Mouse (Mus musculus) gastrocnemius, adult 8-10 months (tissue): ENCODE results near the gene Hoxb6. TPM values are rescaled to one million over a fixed set of nuclear protein-coding genes. Genes with fewer than 3 reads are reported as not detected.

ENCODE experiments used
- DNase-seq, 2 experiments: peaks; one replicate each; pipeline ENCODE4 v3.0.0; 2022; ENCODE audit warnings: low spot score in 2 of 2
- total RNA-seq, 4 experiments: library from RNA; stranded (reverse); gene quantifications; 2 replicates each; pipeline ENCODE4 v1.2.4; 2022

Hoxb6 gene
- total RNA-seq, 4 experiments from 2014 or later: 0.29 to 0.77 (median 0.31) TPM; not detected in 1

DNA sequence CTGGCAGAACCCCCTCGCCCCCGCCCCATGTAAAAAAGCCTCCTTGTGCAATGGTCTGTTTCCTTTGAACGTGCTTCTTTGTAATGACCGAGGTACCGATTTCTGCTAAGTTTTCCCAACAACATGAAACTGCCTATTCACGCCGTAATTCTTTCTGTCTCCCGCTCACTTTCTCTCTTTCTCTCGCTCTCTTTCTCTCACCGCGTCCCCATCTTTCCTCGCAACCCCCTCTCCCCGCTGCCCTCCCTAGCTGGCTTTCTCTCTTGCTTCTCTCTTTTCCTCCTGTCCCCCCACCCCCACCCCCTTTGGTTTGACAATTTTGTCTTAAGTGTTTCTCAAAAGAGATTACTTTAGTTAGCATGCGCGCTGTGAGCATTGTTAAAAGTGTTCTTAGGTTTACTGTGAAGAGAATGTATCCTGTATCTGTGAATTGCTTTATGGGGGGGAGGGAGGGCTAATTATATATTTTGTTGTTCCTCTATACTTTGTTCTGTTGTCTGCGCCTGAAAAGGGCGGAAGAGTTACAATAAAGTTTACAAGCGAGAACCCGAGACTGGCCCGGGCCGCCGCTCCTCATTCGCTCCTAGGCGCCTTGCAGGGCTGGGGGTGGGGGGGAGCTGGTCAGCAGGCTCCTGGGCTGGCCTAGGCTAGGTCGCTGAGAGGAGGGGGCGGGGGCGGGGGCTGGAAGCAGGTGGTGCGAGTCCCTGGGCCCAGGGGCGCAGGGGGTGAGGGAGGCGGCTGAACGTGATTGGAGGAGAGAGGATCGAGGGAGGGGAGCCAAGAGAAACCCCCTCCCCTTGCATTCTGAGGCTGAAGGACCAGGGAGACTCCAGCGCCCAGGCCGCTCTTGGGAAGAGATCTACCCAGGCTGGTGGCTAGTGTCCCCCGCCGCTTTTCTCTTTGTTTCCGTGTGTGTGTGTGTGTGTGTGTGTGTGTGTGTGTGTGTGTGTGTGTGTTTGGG, 7.2 kb upstream of the Hoxb6 start:
- no peak for DNase-seq

- no peak for DNase-seq
These were observed 6.2 kb upstream of the Hoxb6 start, which contains the start of gene Hoxb7 for GRCm38 (mm10) chr11:96285771-96286738. Gene Hoxb7 (plus strand): TSS chr11:96286623.

DNA sequence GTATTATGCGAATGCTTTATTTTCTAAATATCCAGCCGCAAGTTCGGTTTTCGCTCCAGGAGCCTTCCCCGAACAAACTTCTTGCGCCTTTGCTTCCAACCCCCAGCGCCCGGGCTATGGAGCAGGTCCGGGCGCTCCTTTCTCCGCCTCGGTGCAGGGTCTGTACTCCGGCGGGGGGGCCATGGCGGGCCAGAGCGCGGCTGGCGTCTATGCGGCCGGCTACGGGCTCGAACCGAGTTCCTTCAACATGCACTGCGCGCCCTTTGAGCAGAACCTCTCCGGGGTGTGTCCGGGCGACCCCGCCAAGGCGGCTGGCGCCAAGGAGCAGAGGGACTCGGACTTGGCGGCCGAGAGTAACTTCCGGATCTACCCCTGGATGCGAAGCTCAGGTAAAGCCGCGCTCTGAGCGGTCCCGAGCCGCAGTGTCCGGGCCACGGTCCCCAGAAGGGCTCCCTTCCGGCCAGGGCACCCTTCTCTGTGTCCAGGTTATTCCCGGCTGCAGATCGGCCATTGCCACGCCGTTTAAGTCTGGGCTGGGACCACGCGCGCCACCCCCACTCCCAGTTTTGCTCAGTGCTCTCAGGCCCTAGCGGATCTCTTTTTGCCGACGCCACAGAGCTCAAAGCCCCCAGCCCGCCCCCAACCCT, 5.4 kb upstream of the Hoxb6 start:
- no peak for DNase-seq

- no peak for DNase-seq
These were observed 4.9 kb upstream of the Hoxb6 start for GRCm38 (mm10) chr11:96287411-96287810.

DNA sequence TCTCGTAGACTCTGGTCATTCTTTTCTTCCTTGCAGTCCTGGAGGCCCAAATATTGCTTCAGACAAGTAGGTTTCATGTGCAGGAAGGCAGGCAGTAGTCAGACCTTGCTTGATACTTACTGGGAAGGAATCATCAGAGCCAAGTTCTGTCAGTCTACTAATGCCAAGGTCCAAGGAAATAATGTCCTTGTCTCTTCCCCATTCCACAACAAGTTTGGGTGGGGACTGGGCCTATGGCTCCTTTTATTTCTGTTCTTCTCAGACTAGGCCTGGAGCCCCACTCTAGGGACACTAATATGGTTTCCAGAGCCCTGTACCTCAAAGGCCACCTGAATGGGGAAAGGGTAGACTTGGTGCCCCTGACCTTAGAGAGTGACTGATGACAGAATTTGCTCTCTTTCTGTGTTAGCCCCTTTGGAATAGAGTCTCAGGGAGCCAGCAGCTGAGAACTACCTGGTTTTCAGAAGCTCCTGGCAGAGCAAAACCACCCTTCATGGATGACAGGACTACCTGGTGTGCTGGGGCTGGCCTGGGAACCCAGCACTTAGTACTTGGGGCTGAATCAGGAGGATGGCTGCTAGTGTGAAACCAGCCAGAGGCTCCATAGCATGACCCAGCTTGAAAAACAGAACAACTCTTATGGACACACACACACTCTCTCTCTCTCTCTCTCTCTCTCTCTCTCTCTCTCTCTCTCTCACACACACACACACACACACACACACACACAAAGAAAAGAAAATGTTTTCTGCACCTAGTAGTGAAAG, 3.6 kb upstream of the Hoxb6 start:
- no peak for DNase-seq

DNA sequence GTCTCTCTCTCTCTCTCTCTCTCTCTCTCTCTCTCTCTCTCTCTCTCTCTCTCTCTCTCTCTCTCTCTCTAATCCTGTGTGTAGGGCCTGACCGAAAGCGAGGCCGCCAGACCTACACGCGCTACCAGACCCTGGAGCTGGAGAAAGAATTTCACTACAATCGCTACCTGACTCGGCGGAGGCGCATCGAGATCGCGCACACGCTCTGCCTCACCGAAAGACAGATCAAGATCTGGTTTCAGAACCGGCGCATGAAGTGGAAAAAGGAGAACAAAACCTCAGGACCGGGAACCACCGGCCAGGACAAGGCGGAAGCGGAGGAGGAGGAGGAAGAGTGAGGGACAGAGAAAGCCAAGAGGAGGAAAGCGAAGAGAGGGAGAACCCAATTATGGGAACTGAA, 3.0 kb upstream of the Hoxb6 start:
- no peak for DNase-seq

GRCm38 (mm10) chr11:96289837-96290236, 2.4 kb upstream of the Hoxb6 start:
- no peak for DNase-seq

DNA sequence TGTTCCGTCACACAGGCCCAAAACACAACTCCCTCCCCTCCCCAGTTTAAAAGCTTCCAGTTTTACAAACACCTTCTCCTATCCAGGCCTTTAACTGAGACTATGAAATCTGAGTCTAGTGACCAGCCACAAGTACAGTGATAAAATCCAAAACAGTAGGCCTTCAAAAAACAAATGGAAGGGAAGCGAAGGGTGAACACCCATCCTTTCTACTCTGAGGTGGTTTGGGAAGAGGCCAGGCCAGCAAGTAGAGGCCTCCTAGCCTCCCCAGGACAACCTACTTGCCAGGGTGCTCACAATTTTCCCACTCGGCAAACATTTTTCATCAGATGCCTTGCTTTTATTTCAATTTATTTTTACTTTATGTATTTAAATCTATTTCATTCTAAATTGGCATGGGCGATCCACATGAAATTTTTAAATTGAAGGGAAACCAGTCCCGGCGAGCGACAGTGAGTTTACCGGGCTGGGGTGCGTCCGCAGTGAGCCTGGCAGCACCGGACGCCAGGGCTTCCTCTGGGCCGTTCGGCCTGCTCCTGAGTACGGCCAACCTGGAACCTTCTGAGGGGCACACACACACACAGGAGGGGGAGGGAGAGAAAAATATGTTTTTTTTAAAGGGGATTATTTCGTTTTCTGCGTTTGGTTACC, 1.4 kb upstream of the Hoxb6 start:
- no peak for DNase-seq

DNA sequence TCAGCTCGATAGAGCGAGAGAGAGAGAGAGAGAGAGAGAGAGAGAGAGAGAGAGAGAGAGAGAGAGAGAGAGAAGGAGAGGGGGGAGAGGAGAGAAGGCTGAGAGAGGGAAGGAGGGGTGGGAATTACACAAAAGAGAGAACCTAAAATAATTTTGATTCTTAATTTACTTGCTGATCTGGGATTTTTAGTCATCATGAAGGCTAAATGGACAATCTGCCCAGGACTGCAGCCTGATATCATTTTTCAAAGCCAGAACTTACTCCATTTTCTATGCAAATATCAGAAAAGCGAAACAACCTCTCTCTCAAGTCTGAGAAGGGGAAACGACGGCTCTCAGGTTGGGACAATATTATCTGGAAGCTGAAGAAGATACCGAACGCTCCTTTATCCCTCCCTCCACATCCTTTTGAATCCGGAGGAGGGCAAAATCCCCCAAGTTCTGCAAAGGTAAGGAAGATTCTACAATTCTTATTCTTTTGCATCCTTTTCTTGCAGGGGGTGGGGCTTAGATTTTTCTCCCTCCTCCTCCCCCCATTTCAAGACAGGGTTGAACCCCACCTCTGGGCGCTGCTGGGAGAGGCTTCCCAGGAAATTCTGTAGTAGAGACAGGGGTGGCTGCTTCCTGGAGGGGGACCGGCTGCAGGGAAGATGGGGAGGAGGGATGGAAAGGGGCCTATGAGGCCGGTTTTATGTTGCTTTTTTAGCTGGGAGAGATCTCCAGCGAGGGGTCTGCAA, 457 bp downstream of the Hoxb6 start:
- DNase-seq: no peak

- DNase-seq: no peak
These were observed 1.1 kb downstream of the Hoxb6 start for GRCm38 (mm10) chr11:96293302-96293921.

- peak in 1 of 2 experiments; percentile 35 for DNase-seq
These were observed 2.2 kb downstream of the Hoxb6 start for GRCm38 (mm10) chr11:96294245-96295091.

GRCm38 (mm10) chr11:96295092-96295835, 3.0 kb downstream of the Hoxb6 start:
- no peak for DNase-seq

DNA sequence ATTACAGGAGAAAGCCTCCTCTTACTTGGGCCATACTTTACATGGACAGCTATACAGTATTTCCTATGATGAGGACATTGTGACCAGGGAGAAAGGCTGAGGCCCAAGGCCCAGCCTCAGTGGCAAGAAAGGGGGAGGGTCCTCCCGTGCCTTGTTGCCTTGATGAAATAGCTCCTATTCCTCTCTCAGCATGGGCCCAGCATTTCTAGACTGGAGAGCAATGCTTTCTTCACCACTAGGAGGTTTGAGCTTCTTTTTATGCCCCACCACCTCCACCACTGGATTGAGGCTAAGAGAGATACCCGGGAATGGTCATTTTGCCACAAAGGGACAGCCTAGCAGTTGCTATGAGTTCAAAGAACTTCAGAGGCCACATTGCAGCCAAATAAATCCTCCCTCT, 4.7 kb downstream of the Hoxb6 start:
- no peak for DNase-seq

- DNase-seq: no peak
These were observed 5.2 kb downstream of the Hoxb6 start for GRCm38 (mm10) chr11:96297428-96297827.

GRCm38 (mm10) chr11:96297968-96298635, 5.8 kb downstream of the Hoxb6 start:
- no peak for DNase-seq

DNA sequence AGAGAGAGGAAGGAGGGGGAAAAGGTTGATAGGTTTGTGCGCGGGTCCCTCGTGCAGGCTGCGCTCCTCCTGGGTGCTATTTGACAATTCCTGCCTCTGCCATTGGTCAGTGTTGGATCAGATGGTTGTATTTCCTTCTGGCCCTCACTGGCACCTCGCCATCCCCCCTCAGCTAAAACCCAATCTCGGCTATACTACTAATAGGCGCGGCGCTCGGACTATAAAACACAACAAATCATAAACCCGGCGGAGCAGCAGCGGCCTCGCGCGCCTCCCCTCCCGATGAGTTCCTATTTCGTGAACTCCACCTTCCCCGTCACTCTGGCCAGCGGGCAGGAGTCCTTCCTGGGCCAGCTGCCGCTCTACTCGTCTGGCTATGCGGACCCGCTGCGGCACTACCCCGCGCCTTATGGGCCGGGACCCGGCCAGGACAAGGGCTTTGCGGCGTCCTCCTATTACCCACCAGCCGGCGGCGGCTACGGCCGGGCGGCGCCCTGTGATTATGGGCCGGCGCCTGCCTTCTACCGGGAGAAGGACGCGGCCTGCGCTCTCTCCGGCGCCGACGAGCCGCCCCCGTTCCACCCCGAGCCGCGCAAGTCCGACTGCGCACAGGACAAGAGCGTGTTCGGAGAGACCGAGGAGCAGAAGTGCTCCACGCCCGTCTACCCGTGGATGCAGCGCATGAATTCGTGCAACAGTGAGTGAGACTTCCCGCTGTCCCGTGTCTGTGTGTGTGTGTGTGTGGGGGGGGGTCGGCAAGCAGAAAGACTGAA, 6.8 kb downstream of the Hoxb6 start:
- DNase-seq: no peak
